Mouse (Mus musculus): ENCODE data around the gene Fbxo44. TPM values are rescaled to one million over a fixed set of nuclear protein-coding genes. Genes with fewer than 3 reads are reported as not detected.

Fbxo44 gene
- polyA plus RNA-seq, 1 experiment from 2014 or later: 9.3 TPM

GRCm38 (mm10) chr4:148166986-148167385 lies 6.7 kb upstream of the Fbxo44 start:
- H3K36me3 ChIP-seq (ENCODE audit: control insufficient read depth, insufficient read depth): no peaks in the 10 kb centered on the region
- H3K4me3 ChIP-seq (ENCODE audit: low read depth, low read length): no peak overlapping the region
- no peak overlapping the region for H3K27ac ChIP-seq (ENCODE audit: low read depth, low read length)
- H3K4me1 ChIP-seq (replicated peaks; ENCODE audit: control insufficient read depth, insufficient read depth, low read length): no peaks in the 10 kb centered on the region
- H3K9me3 ChIP-seq (ENCODE audit: control insufficient read depth): no peaks in the 10 kb centered on the region
- TF ChIP-seq CTCF (IDR thresholded peaks at IDR 0.05; ENCODE audit: low read depth): peak; percentile 70
- H3K4me2 ChIP-seq (replicated peaks; ENCODE audit: low read depth): peak overlapping the region; percentile 21; the same call in 1 of the 2 replicates
- peaks cover 66% of the 10 kb centered on the region for H3K27me3 ChIP-seq (replicated peaks; ENCODE audit: control insufficient read depth, insufficient read depth, low read length)
- no peak for ATAC-seq
- 9% methylated on average over 4 of the region's 4 CpGs for WGBS
- H3K9ac ChIP-seq (ENCODE audit: low read depth, low read length): no peak overlapping the region

- H3K36me3 ChIP-seq (ENCODE audit: control insufficient read depth, insufficient read depth): no peaks in the 10 kb centered on the region
- H3K9ac ChIP-seq (ENCODE audit: low read depth, low read length): no peak overlapping the region
- H3K27ac ChIP-seq (ENCODE audit: low read depth, low read length): no peak overlapping the region
- no peaks in the 10 kb centered on the region for H3K4me1 ChIP-seq (replicated peaks; ENCODE audit: control insufficient read depth, insufficient read depth, low read length)
- no peaks in the 10 kb centered on the region for H3K9me3 ChIP-seq (ENCODE audit: control insufficient read depth)
- H3K4me2 ChIP-seq (replicated peaks; ENCODE audit: low read depth): peak overlapping the region; percentile 21; the same call in 1 of the 2 replicates
- 9% methylated on average over 10 of the region's 10 CpGs for WGBS
- peaks cover 68% of the 10 kb centered on the region for H3K27me3 ChIP-seq (replicated peaks; ENCODE audit: control insufficient read depth, insufficient read depth, low read length)
- H3K4me3 ChIP-seq (ENCODE audit: low read depth, low read length): no peak overlapping the region
- ATAC-seq: no peak
- no peak for TF ChIP-seq CTCF (IDR thresholded peaks at IDR 0.05; ENCODE audit: low read depth)
These were observed 6.1 kb upstream of the Fbxo44 start for GRCm38 (mm10) chr4:148166431-148166830.

GRCm38 (mm10) chr4:148165551-148165950 lies 5.3 kb upstream of the Fbxo44 start:
- WGBS: 11% methylated on average over 17 of the region's 17 CpGs

GRCm38 (mm10) chr4:148164461-148164860 lies 4.2 kb upstream of the Fbxo44 start:
- Histone ChIP-seq H3K4me2 (replicated peaks; ENCODE audit: low read depth) (peak overlapping the region; percentile 57), H3K36me3 (ENCODE audit: control insufficient read depth, insufficient read depth) (no peaks in the 10 kb centered on the region), H3K27me3 (replicated peaks; ENCODE audit: control insufficient read depth, insufficient read depth, low read length) (peaks cover 69% of the 10 kb centered on the region), H3K9ac (ENCODE audit: low read depth, low read length) (no peak overlapping the region), H3K4me1 (replicated peaks; ENCODE audit: control insufficient read depth, insufficient read depth, low read length) (no peaks in the 10 kb centered on the region), H3K9me3 (ENCODE audit: control insufficient read depth) (no peaks in the 10 kb centered on the region), H3K27ac (ENCODE audit: low read depth, low read length) (no peak overlapping the region), H3K4me3 (ENCODE audit: low read depth, low read length) (peak overlapping the region; percentile 26; the same call in 1 of the 2 replicates)
- TF ChIP-seq CTCF (IDR thresholded peaks at IDR 0.05; ENCODE audit: low read depth): no peak
- WGBS: 2% methylated on average over 16 of the region's 16 CpGs
- ATAC-seq: no peak

More at GRCm38 (mm10) chr4:148165551-148165950, 5.3 kb upstream of the Fbxo44 start:
- Histone ChIP-seq H3K9me3 (ENCODE audit: control insufficient read depth) (no peaks in the 10 kb centered on the region), H3K9ac (ENCODE audit: low read depth, low read length) (no peak overlapping the region), H3K36me3 (ENCODE audit: control insufficient read depth, insufficient read depth) (no peaks in the 10 kb centered on the region), H3K4me3 (ENCODE audit: low read depth, low read length) (no peak overlapping the region), H3K27ac (ENCODE audit: low read depth, low read length) (no peak overlapping the region), H3K27me3 (replicated peaks; ENCODE audit: control insufficient read depth, insufficient read depth, low read length) (peaks cover 73% of the 10 kb centered on the region), H3K4me2 (replicated peaks; ENCODE audit: low read depth) (no peak overlapping the region), H3K4me1 (replicated peaks; ENCODE audit: control insufficient read depth, insufficient read depth, low read length) (no peaks in the 10 kb centered on the region)
- ATAC-seq: no peak
- no peak for TF ChIP-seq CTCF (IDR thresholded peaks at IDR 0.05; ENCODE audit: low read depth)

DNA sequence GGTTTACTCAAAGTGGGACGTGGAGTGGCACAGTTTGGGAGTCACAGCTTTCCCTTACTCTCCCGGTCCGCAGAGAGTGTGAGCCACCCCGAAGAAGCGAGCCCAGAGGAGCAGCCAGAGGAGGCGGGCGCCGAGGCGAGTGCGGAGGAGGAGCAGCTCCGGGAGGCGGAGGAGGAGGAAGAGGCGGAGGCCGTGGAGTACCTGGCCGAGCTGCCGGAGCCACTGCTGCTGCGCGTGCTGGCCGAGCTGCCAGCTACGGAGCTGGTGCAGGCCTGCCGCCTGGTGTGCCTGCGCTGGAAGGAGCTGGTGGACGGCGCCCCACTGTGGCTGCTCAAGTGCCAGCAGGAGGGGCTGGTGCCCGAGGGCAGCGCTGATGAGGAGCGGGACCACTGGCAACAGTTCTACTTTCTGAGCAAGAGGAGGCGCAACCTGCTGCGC lies 3.7 kb upstream of the Fbxo44 start:
- Histone ChIP-seq H3K27ac (ENCODE audit: low read depth, low read length) (no peak overlapping the region), H3K9ac (ENCODE audit: low read depth, low read length) (no peak overlapping the region)
- WGBS: under 1% methylated on average over 29 of the region's 29 CpGs

GRCm38 (mm10) chr4:148159544-148160435 lies 492 bp downstream of the Fbxo44 start:
- H3K27ac ChIP-seq (ENCODE audit: low read depth, low read length): peak overlapping the region; percentile 35; the same call in 1 of the 2 replicates
- peak overlapping the region; percentile 62 for H3K9ac ChIP-seq (ENCODE audit: low read depth, low read length)
- no peaks in the 10 kb centered on the region for H3K36me3 ChIP-seq (ENCODE audit: control insufficient read depth, insufficient read depth)
- peak; percentile 47 for TF ChIP-seq CTCF (IDR thresholded peaks at IDR 0.05; ENCODE audit: low read depth)
- 1% methylated on average over 49 of the region's 55 CpGs for WGBS
- H3K27me3 ChIP-seq (replicated peaks; ENCODE audit: control insufficient read depth, insufficient read depth, low read length): peaks cover 45% of the 10 kb centered on the region
- H3K4me3 ChIP-seq (ENCODE audit: low read depth, low read length): peak overlapping the region; percentile 56
- peak; percentile 88 for ATAC-seq
- H3K4me1 ChIP-seq (replicated peaks; ENCODE audit: control insufficient read depth, insufficient read depth, low read length): no peaks in the 10 kb centered on the region
- peak overlapping the region; percentile 86 for H3K4me2 ChIP-seq (replicated peaks; ENCODE audit: low read depth)
- H3K9me3 ChIP-seq (ENCODE audit: control insufficient read depth): no peaks in the 10 kb centered on the region

More for the DNA sequence above, 3.7 kb upstream of the Fbxo44 start:
- H3K4me1 ChIP-seq (replicated peaks; ENCODE audit: control insufficient read depth, insufficient read depth, low read length): no peaks in the 10 kb centered on the region
- no peaks in the 10 kb centered on the region for H3K36me3 ChIP-seq (ENCODE audit: control insufficient read depth, insufficient read depth)
- peak overlapping the region; percentile 26 for H3K4me3 ChIP-seq (ENCODE audit: low read depth, low read length)
- H3K9me3 ChIP-seq (ENCODE audit: control insufficient read depth): no peaks in the 10 kb centered on the region
- ATAC-seq: peak; percentile 44; the same call in 1 of the 2 replicates
- peak; percentile 91 for TF ChIP-seq CTCF (IDR thresholded peaks at IDR 0.05; ENCODE audit: low read depth)
- H3K27me3 ChIP-seq (replicated peaks; ENCODE audit: control insufficient read depth, insufficient read depth, low read length): peaks cover 68% of the 10 kb centered on the region
- H3K4me2 ChIP-seq (replicated peaks; ENCODE audit: low read depth): peak overlapping the region; percentile 57
